ENCODE assay signal across 8 mouse cellular contexts in genomic region chr4:154928395-154929087, GRCm38 (mm10). TPM values are rescaled to one million over a fixed set of nuclear protein-coding genes. Genes with fewer than 3 reads are reported as not detected.
DNase-seq lines count a peak whose midpoint lies in the region; ATAC-seq and TF ChIP-seq lines count a peak whose summit lies in the region.

Gene Tnfrsf14, minus strand, starts transcription at chr4:154928563.

- intact Hi-C loops in left cerebral cortex, adult 2 months (cut with DNase I), result no loop called here
- intact Hi-C loops in left cerebral cortex, postnatal 4 days (cut with DNase I), result no loop called here

- H3K36me3 ChIP-seq in intestine, embryonic 14.5 days (ENCODE audit: control insufficient read depth, insufficient read depth, low read length), result no peaks in the 10 kb centered on the region

- peaks cover 25% of the 10 kb centered on the region for H3K4me1 ChIP-seq in intestine, embryonic 14.5 days (replicated peaks; ENCODE audit: control insufficient read depth, insufficient read depth, low read length)

- no peak for DNase-seq in left cerebral cortex, adult 2 months (ENCODE audit: extremely low spot score in 1 of 2, low spot score in 2 of 2)
- DNase-seq in left cerebral cortex, adult 9 months (ENCODE audit: low spot score in 2 of 2), result no peak
- DNase-seq in intestine, embryonic 14.5 days (ENCODE audit: low spot score), result no peak
- peak; percentile 21 for DNase-seq in neural tube, embryonic 10.5 days (ENCODE audit: extremely low spot score, low spot score)
- DNase-seq in ovary, adult 18-20 months (ENCODE audit: low spot score), result no peak
- no peak for DNase-seq in left cerebral cortex, postnatal 4 days
- DNase-seq in adrenal gland, adult 2 months, result no peak

- H3K4me3 ChIP-seq in left cerebral cortex, adult 2 months, result 0 out of 2 replicates have a peak within 1 kb of the TSS, but pooled peaks have one; percentile 11
- peak within 1 kb of the TSS; percentile 10; the same call in 1 of the 2 replicates for H3K4me3 ChIP-seq in intestine, embryonic 14.5 days (ENCODE audit: low read depth, low read length)

- no peaks in the 10 kb centered on the region for H3K27me3 ChIP-seq in intestine, embryonic 14.5 days (replicated peaks; ENCODE audit: control insufficient read depth, insufficient read depth, low read length)

- no peaks in the 10 kb centered on the region for H3K9me3 ChIP-seq in intestine, embryonic 14.5 days (ENCODE audit: control insufficient read depth, low read length)

- TF ChIP-seq CTCF in left cerebral cortex, adult 2 months (IDR thresholded peaks at IDR 0.05), result no peak

- H3K4me2 ChIP-seq in intestine, embryonic 14.5 days (ENCODE audit: low read length), result peak within 1 kb of the TSS; percentile 48

- WGBS in intestine, embryonic 14.5 days, result 26% methylated on average over 12 of the region's 12 CpGs

- H3K9ac ChIP-seq in intestine, embryonic 14.5 days (ENCODE audit: low read length), result no peak within 1 kb of the TSS

- peak within 1 kb of the TSS; percentile 59 for H3K27ac ChIP-seq in left cerebral cortex, adult 2 months
- H3K27ac ChIP-seq in intestine, embryonic 14.5 days (ENCODE audit: low read depth), result peak within 1 kb of the TSS; percentile 67

- peak; percentile 43 for ATAC-seq in common myeloid progenitor, adult 5-6 weeks (replicated peaks; ENCODE audit: low read depth, poor library complexity, severe bottlenecking)
- ATAC-seq in intestine, embryonic 14.5 days (replicated peaks; ENCODE audit: low FRiP score, low TSS enrichment, low read depth), result no peak

RNA-seq across cellular contexts. Expression of gene Tnfrsf14, which starts in this region (rescaled TPM):
- 1 to 10 TPM; 1.3 to 1.5 TPM for total RNA-seq in left cerebral cortex, adult 2 months (2021)
- 45.4 and 71.6 TPM in 2 replicates for total RNA-seq in common myeloid progenitor, adult 5-6 weeks (2017)
- polyA plus RNA-seq in intestine, embryonic 14.5 days (2014; fragmentation: Nextera tagmentation; extraction: Ambion mirVana), result 1.5 and 1.6 TPM in 2 replicates
- total RNA-seq in left cerebral cortex, postnatal 4 days (2021), result 1 to 10 TPM in 1 of 2 experiments, under 1 TPM in 1; 0.58 to 1.1 TPM
- 1 to 10 TPM; 6.1 to 8.4 TPM for total RNA-seq in adrenal gland, adult 2 months (2021)
- 14.9 and 27.2 TPM in 2 replicates for polyA plus RNA-seq in adrenal gland, adult 2 months (2012; rRNA removed)
